Mouse (Mus musculus) hindbrain, embryonic 10.5 days (tissue): ENCODE measurements at regions not wholly inside any gene's neighbourhood (a gene's known extent, or its start where the extent isn't known, plus 50 kb on each side); places are given as distances from the start of the nearest gene placed in this dataset.

Experiments used
- DNase-seq: peaks from one replicate; pipeline ENCODE4 v3.0.0-alpha.2; 2017; ENCODE audit warnings: low spot score
- H3K27ac ChIP-seq: fragments of 300-500 bp; sonication (generic); 2 replicates; pipeline ENCODE4 v1.5.1; 2016; ENCODE audit warnings: mild to moderate bottlenecking, moderate library complexity
- H3K27me3 ChIP-seq: fragments of 300-500 bp; sonication (generic); 2 replicates; pipeline ENCODE4 v1.6.1; 2016; ENCODE audit warnings: mild to moderate bottlenecking; ENCODE audit not compliant: poor library complexity, insufficient read depth, severe bottlenecking
- H3K36me3 ChIP-seq: fragments of 300-500 bp; sonication (generic); 2 replicates; pipeline ENCODE4 v1.6.1; 2016; ENCODE audit warnings: mild to moderate bottlenecking, moderate library complexity
- H3K4me1 ChIP-seq: fragments of 300-500 bp; sonication (generic); replicated peaks from 2 replicates; pipeline ENCODE4 v1.6.1; 2016; ENCODE audit warnings: mild to moderate bottlenecking
- H3K4me3 ChIP-seq: fragments of 300-500 bp; sonication (generic); 2 replicates; pipeline ENCODE4 v1.5.1; 2016; ENCODE audit warnings: mild to moderate bottlenecking, moderate library complexity
- H3K9me3 ChIP-seq: fragments of 300-500 bp; sonication (generic); 2 replicates; pipeline ENCODE4 v1.6.1; 2016; ENCODE audit warnings: mild to moderate bottlenecking, moderate library complexity
- WGBS: fragments of 180-500 bp; shearing (Covaris S2); methylation state at CpG from one replicate; pipeline ENCODE4 v1.1.7; 2016; 5-methylcytosine and 5-hydroxymethylcytosine counted together

- DNase-seq: no peak
- Histone ChIP-seq H3K27me3 (no peaks in the 10 kb centered on the region), H3K27ac (no peak overlapping the region), H3K4me3 (no peak overlapping the region), H3K9me3 (no peaks in the 10 kb centered on the region), H3K36me3 (no peaks in the 10 kb centered on the region), H3K4me1 (no peaks in the 10 kb centered on the region)
- 71% methylated on average over 2 of the region's 2 CpGs for WGBS
Observed at GRCm38 (mm10) chr1:81916840-81917239, 316.1 kb upstream of the Gm9747 start.

- H3K9me3 ChIP-seq: no peaks in the 10 kb centered on the region
- no peak overlapping the region for H3K4me3 ChIP-seq
- H3K36me3 ChIP-seq: no peaks in the 10 kb centered on the region
- DNase-seq: no peak
- H3K27ac ChIP-seq: no peak overlapping the region
- no peaks in the 10 kb centered on the region for H3K27me3 ChIP-seq
- 86% methylated on average over 5 of the region's 5 CpGs for WGBS
- H3K4me1 ChIP-seq: no peaks in the 10 kb centered on the region
Observed at GRCm38 (mm10) chr1:81927721-81928120, 305.2 kb upstream of the Gm9747 start.

GRCm38 (mm10) chr1:81933064-81933463 lies 299.8 kb upstream of the Gm9747 start:
- Histone ChIP-seq H3K27me3 (no peaks in the 10 kb centered on the region), H3K4me1 (no peaks in the 10 kb centered on the region), H3K9me3 (no peaks in the 10 kb centered on the region), H3K4me3 (no peak overlapping the region), H3K27ac (no peak overlapping the region), H3K36me3 (no peaks in the 10 kb centered on the region)
- no peak for DNase-seq

GRCm38 (mm10) chr1:81945236-81945635 lies 287.7 kb upstream of the Gm9747 start:
- H3K27ac ChIP-seq: no peak overlapping the region
- H3K27me3 ChIP-seq: no peaks in the 10 kb centered on the region
- no peak for DNase-seq
- H3K9me3 ChIP-seq: no peaks in the 10 kb centered on the region
- WGBS: 75% methylated on average over 5 of the region's 5 CpGs
- H3K4me3 ChIP-seq: no peak overlapping the region
- H3K4me1 ChIP-seq: no peaks in the 10 kb centered on the region
- H3K36me3 ChIP-seq: no peaks in the 10 kb centered on the region

- H3K4me3 ChIP-seq: no peak overlapping the region
- no peaks in the 10 kb centered on the region for H3K9me3 ChIP-seq
- H3K36me3 ChIP-seq: no peaks in the 10 kb centered on the region
- no peak for DNase-seq
- 72% methylated on average over 3 of the region's 3 CpGs for WGBS
- H3K27me3 ChIP-seq: no peaks in the 10 kb centered on the region
- no peak overlapping the region for H3K27ac ChIP-seq
- no peaks in the 10 kb centered on the region for H3K4me1 ChIP-seq
Observed at GRCm38 (mm10) chr1:81950140-81950550, 282.8 kb upstream of the Gm9747 start.

GRCm38 (mm10) chr1:81950853-81951252 lies 282.1 kb upstream of the Gm9747 start:
- 64% methylated on average over 1 of the region's 1 CpGs for WGBS
- no peak for DNase-seq
- Histone ChIP-seq H3K4me1 (no peaks in the 10 kb centered on the region), H3K4me3 (no peak overlapping the region), H3K36me3 (no peaks in the 10 kb centered on the region), H3K9me3 (no peaks in the 10 kb centered on the region), H3K27ac (no peak overlapping the region), H3K27me3 (no peaks in the 10 kb centered on the region)

- Histone ChIP-seq H3K9me3 (no peaks in the 10 kb centered on the region), H3K4me1 (no peaks in the 10 kb centered on the region), H3K36me3 (no peaks in the 10 kb centered on the region), H3K4me3 (no peak overlapping the region), H3K27ac (no peak overlapping the region), H3K27me3 (no peaks in the 10 kb centered on the region)
- no peak for DNase-seq
- WGBS: 91% methylated on average over 4 of the region's 4 CpGs
Observed at GRCm38 (mm10) chr1:81951493-81952011, 281.4 kb upstream of the Gm9747 start.

GRCm38 (mm10) chr1:81952095-81952494 lies 280.8 kb upstream of the Gm9747 start:
- 71% methylated on average over 3 of the region's 3 CpGs for WGBS
- H3K36me3 ChIP-seq: no peaks in the 10 kb centered on the region
- no peak overlapping the region for H3K4me3 ChIP-seq
- H3K9me3 ChIP-seq: no peaks in the 10 kb centered on the region
- H3K27ac ChIP-seq: no peak overlapping the region
- H3K4me1 ChIP-seq: no peaks in the 10 kb centered on the region
- DNase-seq: no peak
- no peaks in the 10 kb centered on the region for H3K27me3 ChIP-seq

- Histone ChIP-seq H3K4me3 (no peak overlapping the region), H3K9me3 (no peaks in the 10 kb centered on the region), H3K36me3 (no peaks in the 10 kb centered on the region), H3K27me3 (no peaks in the 10 kb centered on the region), H3K27ac (no peak overlapping the region), H3K4me1 (no peaks in the 10 kb centered on the region)
- 84% methylated on average over 2 of the region's 2 CpGs for WGBS
- no peak for DNase-seq
Observed at GRCm38 (mm10) chr1:81954507-81954906, 278.4 kb upstream of the Gm9747 start.

GRCm38 (mm10) chr1:81967062-81967461 lies 265.9 kb upstream of the Gm9747 start:
- WGBS: 94% methylated on average over 1 of the region's 1 CpGs
- DNase-seq: no peak

GRCm38 (mm10) chr1:81967746-81968295 lies 265.1 kb upstream of the Gm9747 start:
- Histone ChIP-seq H3K36me3 (no peaks in the 10 kb centered on the region), H3K27me3 (no peaks in the 10 kb centered on the region), H3K9me3 (no peaks in the 10 kb centered on the region), H3K4me1 (no peaks in the 10 kb centered on the region), H3K4me3 (no peak overlapping the region), H3K27ac (no peak overlapping the region)
- WGBS: 89% methylated on average over 1 of the region's 1 CpGs
- no peak for DNase-seq

More at GRCm38 (mm10) chr1:81967062-81967461, 265.9 kb upstream of the Gm9747 start:
- Histone ChIP-seq H3K27me3 (no peaks in the 10 kb centered on the region), H3K4me1 (no peaks in the 10 kb centered on the region), H3K4me3 (no peak overlapping the region), H3K27ac (no peak overlapping the region), H3K9me3 (no peaks in the 10 kb centered on the region), H3K36me3 (no peaks in the 10 kb centered on the region)

- no peak overlapping the region for H3K4me3 ChIP-seq
- no peaks in the 10 kb centered on the region for H3K36me3 ChIP-seq
- no peak overlapping the region for H3K27ac ChIP-seq
- H3K9me3 ChIP-seq: no peaks in the 10 kb centered on the region
- WGBS: 80% methylated on average over 5 of the region's 5 CpGs
- DNase-seq: no peak
- no peaks in the 10 kb centered on the region for H3K27me3 ChIP-seq
- no peaks in the 10 kb centered on the region for H3K4me1 ChIP-seq
Observed at GRCm38 (mm10) chr1:81972575-81972974, 260.3 kb upstream of the Gm9747 start.

GRCm38 (mm10) chr1:81973481-81973880 lies 259.4 kb upstream of the Gm9747 start:
- no peak for DNase-seq
- Histone ChIP-seq H3K4me1 (no peaks in the 10 kb centered on the region), H3K4me3 (no peak overlapping the region), H3K27me3 (no peaks in the 10 kb centered on the region), H3K36me3 (no peaks in the 10 kb centered on the region), H3K27ac (no peak overlapping the region), H3K9me3 (no peaks in the 10 kb centered on the region)
- 91% methylated on average over 4 of the region's 4 CpGs for WGBS

- H3K27ac ChIP-seq: no peak overlapping the region
- H3K27me3 ChIP-seq: no peaks in the 10 kb centered on the region
- WGBS: 85% methylated on average over 5 of the region's 5 CpGs
- DNase-seq: no peak
- H3K36me3 ChIP-seq: no peaks in the 10 kb centered on the region
- no peak overlapping the region for H3K4me3 ChIP-seq
- H3K4me1 ChIP-seq: no peaks in the 10 kb centered on the region
- H3K9me3 ChIP-seq: no peaks in the 10 kb centered on the region
Observed at GRCm38 (mm10) chr1:82007943-82008342, 225.0 kb upstream of the Gm9747 start.
